Mouse (Mus musculus) regulatory T cell (primary cell): ENCODE data around the gene Serpina3b.

Source experiments
- in situ Hi-C: fragments of 300-600 bp; cut with MboI, MseI; formaldehyde crosslinking; loops from one replicate; pipeline ENCODE4 v1.15.1; 2025; ENCODE audit warnings: high pct_unique_total_duplicates

Serpina3b gene

DNA sequence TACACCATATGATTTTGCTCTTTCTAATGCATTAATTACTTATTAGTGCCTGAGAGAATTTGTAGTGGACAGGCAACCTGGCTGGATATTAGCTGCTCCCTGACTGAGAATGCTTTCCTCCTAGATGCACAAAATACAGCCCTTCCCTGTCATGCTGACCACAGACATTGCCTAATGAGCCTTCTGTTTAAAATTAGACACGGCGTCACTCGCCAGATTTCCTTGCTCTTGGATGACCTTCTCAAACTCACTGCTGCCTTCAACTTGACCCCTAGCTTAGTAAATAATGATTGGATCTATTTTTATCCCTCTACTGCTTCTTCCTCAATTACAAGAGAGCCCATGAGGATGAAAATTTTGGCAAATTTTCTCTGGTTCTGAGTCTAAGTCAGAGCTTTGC is 47.0 kb downstream of the Serpina3b start:
- in situ Hi-C loops = no loop called here

DNA sequence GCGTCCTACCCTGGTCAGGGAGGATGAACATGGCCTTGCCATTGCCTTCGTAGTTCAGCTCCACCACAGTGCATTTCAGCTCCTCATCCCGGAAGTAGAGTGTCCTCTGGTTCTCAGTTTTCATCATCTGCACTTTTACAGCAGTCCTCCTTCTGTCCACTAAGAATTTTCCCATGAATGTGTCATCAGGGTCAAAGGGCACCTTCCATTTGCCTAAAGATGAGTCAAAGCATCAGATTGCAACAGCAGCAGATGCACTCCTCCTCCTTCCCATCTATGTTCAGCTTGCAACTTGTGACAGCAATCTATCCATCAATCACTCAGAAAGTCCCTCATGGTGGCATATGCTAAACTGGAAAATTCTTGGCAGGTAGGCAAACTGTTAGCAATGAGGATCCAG is 47.8 kb downstream of the Serpina3b start:
- in situ Hi-C loops = no loop called here

DNA sequence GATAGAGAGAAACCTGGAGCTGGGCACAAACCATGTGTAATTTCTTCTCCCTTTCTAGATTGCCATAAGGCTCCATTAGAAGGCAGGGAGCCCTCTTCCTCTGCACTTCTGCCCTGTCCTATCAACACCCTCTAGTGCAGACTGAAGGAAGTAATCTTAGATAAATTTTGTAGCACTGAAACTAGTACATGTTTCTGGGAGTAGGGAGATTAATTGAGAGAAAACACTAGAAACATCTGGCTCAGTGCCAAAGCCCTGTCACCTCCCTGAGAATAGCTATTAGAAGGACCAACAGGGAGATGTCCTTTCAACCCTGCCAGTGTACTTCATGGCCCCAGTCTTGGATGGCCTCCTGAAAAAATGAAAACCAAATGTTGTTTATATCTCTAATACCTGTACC is 50.8 kb downstream of the Serpina3b start:
- in situ Hi-C loops = no loop called here

DNA sequence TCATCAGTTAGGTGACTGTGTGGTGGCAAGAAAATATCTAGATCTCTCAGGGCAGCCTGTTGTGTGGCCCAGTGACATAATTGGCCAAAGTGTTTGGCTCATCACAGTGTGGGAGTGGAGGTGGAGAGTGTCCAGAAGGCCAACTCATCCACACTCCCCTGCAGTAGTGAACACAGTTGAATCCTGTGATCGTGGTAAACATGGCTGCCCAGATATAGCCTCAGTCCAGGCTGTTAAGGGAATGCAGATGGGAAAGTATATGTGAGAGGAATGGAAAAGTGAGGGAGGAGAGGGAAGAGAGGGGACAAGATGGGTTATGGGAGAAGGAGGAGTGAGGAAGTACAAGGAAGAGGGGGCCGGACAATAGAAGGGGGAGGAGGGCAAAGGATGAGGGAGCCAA is 51.2 kb downstream of the Serpina3b start:
- in situ Hi-C loops = no loop called here

DNA sequence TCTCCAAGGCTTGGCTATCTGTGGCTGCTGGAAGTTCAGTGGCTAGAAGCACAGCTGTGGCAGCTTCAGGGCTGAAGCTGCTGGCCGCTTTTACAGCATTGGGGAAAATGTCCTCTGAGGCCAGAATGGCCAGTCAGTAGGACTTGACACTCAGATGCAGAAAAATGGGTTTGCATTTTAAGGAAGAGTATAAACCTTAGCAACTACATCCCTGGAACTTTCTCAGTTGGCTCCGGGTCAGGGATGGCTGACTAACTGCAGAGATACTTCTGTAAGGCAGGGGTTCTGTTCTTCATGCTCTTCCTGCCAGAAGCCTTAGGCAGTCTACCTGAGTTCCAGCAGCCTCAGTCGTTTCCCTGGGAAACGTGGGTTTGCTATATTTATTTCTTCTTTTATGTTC is 57.2 kb downstream of the Serpina3b start:
- in situ Hi-C loops = no loop called here

DNA sequence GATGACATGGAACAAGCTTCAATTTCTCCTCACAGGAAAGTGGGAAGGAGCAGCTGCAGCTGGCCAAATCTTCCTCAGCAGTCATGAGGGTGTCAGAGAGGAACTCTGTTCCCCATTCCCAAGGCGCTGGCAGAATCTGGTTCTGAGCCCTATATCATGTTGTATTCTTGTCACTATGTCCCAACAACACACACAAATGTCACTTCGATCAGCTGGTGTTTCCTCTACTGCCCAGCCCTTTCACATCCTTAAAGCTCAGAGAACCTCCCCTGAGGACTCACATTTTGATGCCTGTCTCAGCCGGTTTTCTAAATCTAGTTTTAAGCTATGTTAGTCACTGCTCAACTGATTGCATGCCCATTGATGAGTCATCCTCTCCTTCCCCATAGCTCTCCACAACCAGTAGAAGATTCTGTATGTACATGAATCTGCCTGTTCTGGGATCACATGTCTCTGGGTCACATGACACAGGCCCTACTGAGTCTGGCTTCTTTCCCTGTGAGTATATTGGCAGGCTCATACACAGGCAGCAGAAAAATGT is 58.3 kb downstream of the Serpina3b start:
- in situ Hi-C loops = no loop called here
